ENCODE assay signal across 16 mouse cellular contexts in genomic region chr5:74739435-74739834, GRCm38 (mm10). TPM values are rescaled to one million over a fixed set of nuclear protein-coding genes. Genes with fewer than 3 reads are reported as not detected.
A peak's percentile ranks its signal among the peaks of the same experiment; 100 is the strongest.
DNase-seq lines count a peak whose midpoint lies in the region; ATAC-seq and TF ChIP-seq lines count a peak whose summit lies in the region.
"Had no signal": no experiment of that assay in that cellular context is flagged by ENCODE, and none has a peak within 500 bp of the region (broad histone marks: within the 10 kb centered on the region; RNA-seq: fewer than 3 reads in every experiment).

No protein-coding gene starts in this region.

- intact Hi-C loops in gastrocnemius, adult 2 months (cut with DNase I) = no loop called here
- intact Hi-C loops in gastrocnemius, postnatal 14 days (cut with DNase I; ENCODE audit: low total_unique reads) = no loop called here

- H3K4me1 ChIP-seq in lung, embryonic 14.5 days (ENCODE audit: insufficient read depth) = peaks cover 5% of the 10 kb centered on the region; the same call in 1 of the 2 replicates
- no peaks in the 10 kb centered on the region for H3K4me1 ChIP-seq in embryonic facial prominence, embryonic 11.5 days (ENCODE audit: control insufficient read depth, insufficient read depth, low read length)
- H3K4me1 ChIP-seq: liver, embryonic 15.5 days had no signal

- H3K27ac ChIP-seq in gastrocnemius, adult 2 months = 0 out of 2 replicates have a peak overlapping the region, but pooled peaks have one; percentile 31
- H3K27ac ChIP-seq in lung, embryonic 14.5 days (ENCODE audit: low read depth) = no peak overlapping the region
- H3K27ac ChIP-seq in embryonic facial prominence, embryonic 11.5 days (replicated peaks; ENCODE audit: low read depth, low read length) = no peak overlapping the region
- H3K27ac ChIP-seq: heart, embryonic 15.5 days; hindbrain, embryonic 13.5 days; liver, embryonic 15.5 days had no signal

- H3K9ac ChIP-seq in lung, embryonic 14.5 days = no peak overlapping the region
- no peak overlapping the region for H3K9ac ChIP-seq in embryonic facial prominence, embryonic 11.5 days (replicated peaks; ENCODE audit: low read length)
- H3K9ac ChIP-seq: heart, embryonic 15.5 days; hindbrain, embryonic 13.5 days; liver, embryonic 15.5 days had no signal

- H3K4me3 ChIP-seq in gastrocnemius, adult 2 months = no peak overlapping the region
- H3K4me3 ChIP-seq in lung, embryonic 14.5 days (ENCODE audit: low read depth, low read length) = no peak overlapping the region
- H3K4me3 ChIP-seq in embryonic facial prominence, embryonic 11.5 days (ENCODE audit: low read depth, low read length) = no peak overlapping the region
- H3K4me3 ChIP-seq: heart, embryonic 15.5 days; hindbrain, embryonic 13.5 days; liver, embryonic 15.5 days had no signal

- no peaks in the 10 kb centered on the region for H3K9me3 ChIP-seq in lung, embryonic 14.5 days (ENCODE audit: low read depth, low read length)
- no peaks in the 10 kb centered on the region for H3K9me3 ChIP-seq in embryonic facial prominence, embryonic 11.5 days (replicated peaks; ENCODE audit: control insufficient read depth, low read length)
- H3K9me3 ChIP-seq: heart, embryonic 15.5 days; hindbrain, embryonic 13.5 days; liver, embryonic 15.5 days had no signal

- DNase-seq in gastrocnemius, adult 2 months = no peak
- no peak for DNase-seq in gastrocnemius, postnatal 14 days
- DNase-seq in lung, embryonic 14.5 days = peak; percentile 37
- no peak for DNase-seq in lung, adult 18-20 months
- DNase-seq in embryonic facial prominence, embryonic 11.5 days (ENCODE audit: low spot score) = peak; percentile 66
- peak; percentile 39 for DNase-seq in mesoderm, embryonic 11.5 days (ENCODE audit: low read depth, low spot score)
- no peak for DNase-seq in thymus, postnatal 0 days (ENCODE audit: low spot score)
- DNase-seq in spleen, postnatal 14 days (ENCODE audit: low spot score in 2 of 2) = no peak
- DNase-seq: adrenal gland, postnatal 36 days; gastrocnemius, postnatal 25 days; kidney, adult 8-10 months; lung, postnatal 36 days had no signal

- WGBS in lung, embryonic 14.5 days = 42% methylated on average over 12 of the region's 12 CpGs
- WGBS in embryonic facial prominence, embryonic 11.5 days = 43% methylated on average over 12 of the region's 12 CpGs

- ATAC-seq in lung, embryonic 14.5 days (ENCODE audit: insufficient read depth) = no peak
- no peak for ATAC-seq in embryonic facial prominence, embryonic 11.5 days (replicated peaks; ENCODE audit: insufficient number of reproducible peaks, low FRiP score, low TSS enrichment, low read depth)

- no peak for TF ChIP-seq CTCF in gastrocnemius, adult 2 months (IDR thresholded peaks at IDR 0.05)
- no peak for TF ChIP-seq CTCF in lung, embryonic 14.5 days (IDR thresholded peaks at IDR 0.05; ENCODE audit: low read depth)

- no peaks in the 10 kb centered on the region for H3K27me3 ChIP-seq in lung, embryonic 14.5 days (ENCODE audit: insufficient read depth, low read length)
- H3K27me3 ChIP-seq in embryonic facial prominence, embryonic 11.5 days (ENCODE audit: control insufficient read depth, insufficient read depth, low read length) = no peaks in the 10 kb centered on the region
- H3K27me3 ChIP-seq: hindbrain, embryonic 13.5 days; liver, embryonic 15.5 days had no signal

- no peaks in the 10 kb centered on the region for H3K36me3 ChIP-seq in lung, embryonic 14.5 days (ENCODE audit: insufficient read depth)
- no peaks in the 10 kb centered on the region for H3K36me3 ChIP-seq in embryonic facial prominence, embryonic 11.5 days (replicated peaks; ENCODE audit: control insufficient read depth, insufficient read depth, low read depth, low read length)
- H3K36me3 ChIP-seq: heart, embryonic 15.5 days; hindbrain, embryonic 13.5 days; liver, embryonic 15.5 days had no signal

- peak overlapping the region; percentile 2; the same call in 1 of the 2 replicates for H3K4me2 ChIP-seq in lung, embryonic 14.5 days
- H3K4me2 ChIP-seq in embryonic facial prominence, embryonic 11.5 days (ENCODE audit: low read depth, low read length) = no peak overlapping the region
- H3K4me2 ChIP-seq: heart, embryonic 15.5 days; hindbrain, embryonic 13.5 days; liver, embryonic 15.5 days had no signal

RNA-seq across cellular contexts. Expression of gene Lnx1, which starts 36.7 kb away (rescaled TPM):
- total RNA-seq in gastrocnemius, adult 2 months (2021) = 1 to 10 TPM; 3.4 to 4.9 TPM
- 1 to 10 TPM; 1.3 to 3.7 TPM for total RNA-seq in gastrocnemius, postnatal 14 days (2021)
- 4.8 and 5.5 TPM in 2 replicates for polyA plus RNA-seq in lung, embryonic 14.5 days (2014; fragmentation: Nextera tagmentation; extraction: Ambion mirVana)
- 1.5 TPM in 2 replicates for polyA plus RNA-seq in embryonic facial prominence, embryonic 11.5 days (2014; fragmentation: Nextera tagmentation; extraction: Ambion mirVana)
- 0.91 and 0.93 TPM in 2 replicates for polyA plus RNA-seq in thymus, postnatal 0 days (2015; fragmentation: Nextera tagmentation; extraction: Ambion mirVana)
- total RNA-seq: MEL had no signal
- polyA plus RNA-seq: liver, embryonic 15.5 days had no signal

Comparison
In these comparisons a context has a peak if more than half of its experiments do, and no peak if none do; other contexts are left out.
1. DNase-seq: peak in lung, embryonic 14.5 days (single experiment), embryonic facial prominence, embryonic 11.5 days (single experiment) and mesoderm, embryonic 11.5 days (single experiment); none in gastrocnemius, adult 2 months (single experiment), gastrocnemius, postnatal 14 days (single experiment), lung, adult 18-20 months (0 of 2), thymus, postnatal 0 days (single experiment) and spleen, postnatal 14 days (0 of 2).